Mouse (Mus musculus) neural tube, embryonic 15.5 days (tissue): ENCODE measurements around the gene Fmo5. TPM values are rescaled to one million over a fixed set of nuclear protein-coding genes. Genes with fewer than 3 reads are reported as not detected.

Experiments
- microRNA-seq: library from miRNA; unstranded; fragments of <30 nt; microRNA quantifications from one replicate; pipeline ENCODE4, GENCODE M21; 2017
- polyA plus RNA-seq: library from polyadenylated mRNA; unstranded; fragments of >200 nt; fragmentation: Nextera tagmentation; extraction: Ambion mirVana; gene quantifications from 2 replicates; pipeline ENCODE4 v1.2.1, GENCODE M21; 2015

Gene Fmo5
- polyA plus RNA-seq, 1 experiment from 2014 or later = 0.72 TPM

Small RNA genes lying within 50 kb of the gene (microRNA-seq; reads per million reads assigned to microRNA genes)
- not detected for gene Mir7225

Other genes starting within 250 kb of the Fmo5 start
- gene Olfr1402, start 206.8 kb upstream of the Fmo5 start, polyA plus RNA-seq = not detected in 2 replicates
- gene Chd1l, start 18.6 kb upstream of the Fmo5 start, polyA plus RNA-seq = 4.3 and 8.2 TPM in 2 replicates
- gene Prkab2, start 29.4 kb downstream of the Fmo5 start, polyA plus RNA-seq = 13.4 and 15.4 TPM in 2 replicates
- gene Gm17651, start 45.9 kb downstream of the Fmo5 start, polyA plus RNA-seq = not detected in 2 replicates